Mouse (Mus musculus) layer of hippocampus, adult 18-20 months (tissue): ENCODE measurements at regions not wholly inside any gene's neighbourhood (a gene's known extent, or its start where the extent isn't known, plus 50 kb on each side); places are given as distances from the start of the nearest gene placed in this dataset.

Source experiments
- DNase-seq, 2 experiments: peaks; one replicate each; pipeline ENCODE4 v3.0.0; 2022; ENCODE audit warnings: low spot score in 2 of 2

- no peak for DNase-seq
These were observed 90.9 kb upstream of the Cdkn2b start for GRCm38 (mm10) chr4:89401696-89402095.

- DNase-seq, result no peak
These were observed 89.5 kb upstream of the Cdkn2b start for GRCm38 (mm10) chr4:89400342-89400741.

- DNase-seq, result no peak
These were observed 88.4 kb upstream of the Cdkn2b start for GRCm38 (mm10) chr4:89399277-89399676.

GRCm38 (mm10) chr4:89396020-89396419 lies 85.2 kb upstream of the Cdkn2b start:
- DNase-seq, result no peak

GRCm38 (mm10) chr4:89395336-89395735 lies 84.5 kb upstream of the Cdkn2b start:
- DNase-seq, result no peak

- DNase-seq, result no peak
These were observed 82.4 kb upstream of the Cdkn2b start for GRCm38 (mm10) chr4:89393251-89393711.

- no peak for DNase-seq
These were observed 82.0 kb upstream of the Cdkn2b start for GRCm38 (mm10) chr4:89392791-89393190.

- no peak for DNase-seq
These were observed 80.8 kb upstream of the Cdkn2b start for GRCm38 (mm10) chr4:89391463-89392308.

GRCm38 (mm10) chr4:89383548-89383947 lies 72.7 kb upstream of the Cdkn2b start:
- no peak for DNase-seq

- no peak for DNase-seq
These were observed 71.7 kb upstream of the Cdkn2b start for GRCm38 (mm10) chr4:89382434-89382976.

- DNase-seq, result no peak
These were observed 70.9 kb upstream of the Cdkn2b start for GRCm38 (mm10) chr4:89381763-89382162.

GRCm38 (mm10) chr4:89381077-89381476 lies 70.2 kb upstream of the Cdkn2b start:
- no peak for DNase-seq

GRCm38 (mm10) chr4:89380330-89380945 lies 69.6 kb upstream of the Cdkn2b start:
- DNase-seq, result no peak

- no peak for DNase-seq
These were observed 68.9 kb upstream of the Cdkn2b start for GRCm38 (mm10) chr4:89379622-89380329.

GRCm38 (mm10) chr4:89372631-89373030 lies 61.8 kb upstream of the Cdkn2b start:
- DNase-seq, result no peak

GRCm38 (mm10) chr4:89368850-89369524 lies 58.1 kb upstream of the Cdkn2b start:
- DNase-seq, result peak; percentile 4 to 10

- DNase-seq, result no peak
These were observed 55.8 kb upstream of the Cdkn2b start for GRCm38 (mm10) chr4:89366581-89367141.

GRCm38 (mm10) chr4:89365875-89366274 lies 55.0 kb upstream of the Cdkn2b start:
- DNase-seq, result no peak

- no peak for DNase-seq
These were observed 52.4 kb upstream of the Cdkn2b start for GRCm38 (mm10) chr4:89363150-89363683.

- DNase-seq, result no peak
These were observed 51.8 kb upstream of the Cdkn2b start for GRCm38 (mm10) chr4:89362650-89363049.
